Mouse (Mus musculus) heart, embryonic 10.5 days (tissue): ENCODE data around the gene Cenpi. TPM values are rescaled to one million over a fixed set of nuclear protein-coding genes. Genes with fewer than 3 reads are reported as not detected.
A peak's percentile ranks its signal among the peaks of the same experiment; 100 is the strongest.
"Not testable (repeated sequence)": the region's sequence is repeated elsewhere in the genome, so short reads cannot be mapped to it uniquely, and the experiment has no call there.

Experiments
- DNase-seq: peaks from one replicate; pipeline ENCODE4 v3.0.0-alpha.2; 2017; ENCODE audit warnings: low spot score
- H3K27ac ChIP-seq: fragments of 300-500 bp; sonication (generic); 2 replicates; pipeline ENCODE4 v1.5.1; 2016; ENCODE audit warnings: mild to moderate bottlenecking
- H3K27me3 ChIP-seq: fragments of 300-500 bp; sonication (generic); 2 replicates; pipeline ENCODE4 v1.6.1; 2016; ENCODE audit warnings: mild to moderate bottlenecking; ENCODE audit not compliant: poor library complexity, insufficient read depth, severe bottlenecking
- H3K36me3 ChIP-seq: fragments of 300-500 bp; sonication (generic); 2 replicates; pipeline ENCODE4 v1.6.1; 2016; ENCODE audit warnings: mild to moderate bottlenecking, moderate library complexity
- H3K4me1 ChIP-seq: fragments of 300-500 bp; sonication (generic); 2 replicates; pipeline ENCODE4 v1.6.1; 2016; ENCODE audit warnings: mild to moderate bottlenecking
- H3K4me3 ChIP-seq: fragments of 300-500 bp; sonication (generic); 2 replicates; pipeline ENCODE4 v1.5.1; 2016; ENCODE audit warnings: mild to moderate bottlenecking, moderate library complexity
- H3K9me3 ChIP-seq: fragments of 300-500 bp; sonication (generic); 2 replicates; pipeline ENCODE4 v1.6.1; 2016; ENCODE audit warnings: mild to moderate bottlenecking, moderate library complexity
- WGBS: fragments of 180-500 bp; shearing (Covaris S2); methylation state at CpG from one replicate; pipeline ENCODE4 v1.1.7; 2016; 5-methylcytosine and 5-hydroxymethylcytosine counted together
- polyA plus RNA-seq: library from polyadenylated mRNA; unstranded; fragments of >200 nt; fragmentation: Nextera tagmentation; extraction: Ambion mirVana; gene quantifications from 2 replicates; pipeline ENCODE4 v1.2.1, GENCODE M21; 2016

Gene Cenpi
- polyA plus RNA-seq, 1 experiment from 2014 or later = 33.0 TPM

DNA sequence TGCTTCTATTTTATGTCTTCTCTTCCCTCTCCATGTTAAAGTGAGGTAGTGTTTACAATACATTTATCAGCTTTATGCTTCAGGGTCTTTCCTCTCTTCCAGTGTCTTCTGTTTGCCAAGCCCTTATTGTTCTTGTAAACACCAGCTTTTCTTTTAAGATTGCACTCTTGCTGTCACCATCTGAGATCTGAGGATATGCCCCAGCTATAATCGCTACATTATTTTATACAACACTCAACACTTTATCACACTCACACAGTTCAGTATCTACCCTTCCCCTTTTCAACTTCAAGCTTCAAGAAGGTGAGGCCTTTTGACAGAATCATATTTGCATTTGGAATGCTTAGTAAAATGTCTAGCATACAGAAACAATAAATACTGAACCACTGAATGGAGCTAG is 4.6 kb upstream of the Cenpi start:
- Histone ChIP-seq H3K27ac (no peak overlapping the region), H3K27me3 (no peaks in the 10 kb centered on the region), H3K36me3 (no peaks in the 10 kb centered on the region), H3K4me3 (no peak overlapping the region), H3K9me3 (no peaks in the 10 kb centered on the region), H3K4me1 (no peaks in the 10 kb centered on the region)
- WGBS = 94% methylated on average over 1 of the region's 1 CpGs
- no peak for DNase-seq

- Histone ChIP-seq H3K4me1 (no peaks in the 10 kb centered on the region), H3K27me3 (no peaks in the 10 kb centered on the region), H3K36me3 (0 out of 2 replicates have a peak, but pooled peaks cover 4% of the 10 kb centered on the region), H3K9me3 (no peaks in the 10 kb centered on the region), H3K4me3 (peak overlapping the region; percentile 57), H3K27ac (peak overlapping the region; percentile 67)
- 17% methylated on average over 9 of the region's 9 CpGs for WGBS
- no peak for DNase-seq
Observed at GRCm38 (mm10) chrX:134308275-134308634, 371 bp downstream of the Cenpi start.

- H3K4me3 ChIP-seq, H3K27ac ChIP-seq, H3K4me1 ChIP-seq, H3K27me3 ChIP-seq, H3K9me3 ChIP-seq, DNase-seq, H3K36me3 ChIP-seq: not testable (repeated sequence)
- WGBS = 87% methylated on average over 7 of the region's 7 CpGs
Observed at GRCm38 (mm10) chrX:134311193-134311592, 3.3 kb downstream of the Cenpi start.

GRCm38 (mm10) chrX:134319153-134319932 is 11.5 kb downstream of the Cenpi start:
- DNase-seq = no peak
- WGBS = 77% methylated on average over 2 of the region's 2 CpGs
- Histone ChIP-seq H3K36me3 (peaks cover 29% of the 10 kb centered on the region; the same call in 1 of the 2 replicates), H3K4me1 (no peaks in the 10 kb centered on the region), H3K9me3 (no peaks in the 10 kb centered on the region), H3K27ac (no peak overlapping the region), H3K27me3 (no peaks in the 10 kb centered on the region), H3K4me3 (no peak overlapping the region)

GRCm38 (mm10) chrX:134333280-134333679 is 25.4 kb downstream of the Cenpi start:
- no peaks in the 10 kb centered on the region for H3K27me3 ChIP-seq
- no peaks in the 10 kb centered on the region for H3K4me1 ChIP-seq
- no peaks in the 10 kb centered on the region for H3K9me3 ChIP-seq
- H3K36me3 ChIP-seq = peaks cover 24% of the 10 kb centered on the region; the same call in 1 of the 2 replicates
- no peak overlapping the region for H3K27ac ChIP-seq
- no peak overlapping the region for H3K4me3 ChIP-seq
- WGBS = 78% methylated on average over 2 of the region's 2 CpGs
- no peak for DNase-seq

DNA sequence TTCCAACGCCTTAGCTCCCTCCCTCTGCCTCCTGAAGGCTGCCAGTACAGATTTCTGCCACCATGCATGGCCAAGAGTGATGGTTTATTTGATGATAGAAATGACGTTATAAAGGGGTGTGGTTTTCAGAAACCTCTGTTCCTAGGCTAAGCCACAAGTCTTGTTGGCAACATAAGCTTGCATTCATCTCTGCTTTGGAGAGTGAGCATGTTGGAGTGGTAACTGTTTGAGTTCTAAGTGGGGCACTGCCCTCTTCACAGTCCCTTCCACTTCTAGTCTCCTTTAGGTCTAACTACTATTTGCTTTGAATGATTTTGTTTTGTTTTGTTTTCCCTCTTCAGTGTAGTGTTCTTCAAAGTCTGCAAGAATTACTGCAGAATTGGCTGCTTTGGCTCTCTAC is 34.9 kb downstream of the Cenpi start:
- Histone ChIP-seq H3K9me3 (no peaks in the 10 kb centered on the region), H3K4me3 (no peak overlapping the region), H3K4me1 (no peaks in the 10 kb centered on the region), H3K27ac (no peak overlapping the region), H3K36me3 (peaks cover 10% of the 10 kb centered on the region; the same call in 1 of the 2 replicates), H3K27me3 (no peaks in the 10 kb centered on the region)
- no peak for DNase-seq
- WGBS = 80% methylated on average over 2 of the region's 2 CpGs

DNA sequence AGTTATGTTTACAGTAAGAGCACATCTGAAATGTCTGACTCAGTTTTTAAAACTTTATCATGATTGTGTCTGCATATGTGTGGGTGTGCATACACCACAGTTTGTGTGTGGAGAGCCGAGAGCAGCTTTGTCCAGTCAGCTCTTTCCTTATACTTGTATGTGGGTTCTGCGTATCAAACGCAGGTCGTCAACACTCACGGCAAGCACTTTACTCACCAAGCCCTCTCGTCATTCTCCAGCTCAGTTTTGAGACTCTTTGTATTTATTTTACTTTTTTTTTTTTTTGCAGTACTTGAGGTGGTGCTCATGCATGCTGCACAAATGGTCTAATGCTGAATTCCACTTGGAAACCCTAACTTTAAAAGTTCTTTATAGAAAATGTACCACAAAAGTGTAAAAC is 42.3 kb downstream of the Cenpi start:
- DNase-seq = no peak
- H3K27me3 ChIP-seq = no peaks in the 10 kb centered on the region
- no peak overlapping the region for H3K27ac ChIP-seq
- H3K4me3 ChIP-seq = no peak overlapping the region
- WGBS = 92% methylated on average over 6 of the region's 6 CpGs
- no peaks in the 10 kb centered on the region for H3K9me3 ChIP-seq
- H3K36me3 ChIP-seq = peaks cover 6% of the 10 kb centered on the region; the same call in 1 of the 2 replicates
- H3K4me1 ChIP-seq = no peaks in the 10 kb centered on the region

DNA sequence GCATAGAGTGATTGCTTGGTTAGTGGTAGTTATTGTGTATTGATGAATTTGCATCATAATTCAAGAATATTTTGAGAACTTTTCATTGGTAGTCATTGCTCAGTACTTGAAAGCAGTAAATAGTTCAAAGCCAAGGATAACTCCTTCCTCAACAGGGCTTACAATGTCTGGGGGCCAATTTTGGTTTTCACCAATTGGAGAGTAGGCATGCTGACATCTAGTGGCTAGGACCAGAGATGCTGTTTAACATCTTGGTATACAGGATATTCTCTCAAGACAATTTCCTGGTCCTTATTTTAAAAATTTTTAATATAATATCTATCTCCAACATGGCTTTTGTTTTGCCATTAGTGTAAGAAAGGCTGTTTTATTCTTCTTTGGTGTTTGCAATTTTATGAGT is 46.0 kb downstream of the Cenpi start:
- Histone ChIP-seq H3K36me3 (peaks cover 4% of the 10 kb centered on the region; the same call in 1 of the 2 replicates), H3K9me3 (no peaks in the 10 kb centered on the region), H3K27me3 (no peaks in the 10 kb centered on the region), H3K27ac (no peak overlapping the region), H3K4me3 (no peak overlapping the region), H3K4me1 (no peaks in the 10 kb centered on the region)
- DNase-seq = no peak

GRCm38 (mm10) chrX:134359336-134359735 is 51.5 kb downstream of the Cenpi start:
- DNase-seq = no peak
- Histone ChIP-seq H3K36me3 (peaks cover 14% of the 10 kb centered on the region; the same call in 1 of the 2 replicates), H3K4me1 (no peaks in the 10 kb centered on the region), H3K9me3 (no peaks in the 10 kb centered on the region), H3K27ac (no peak overlapping the region), H3K27me3 (no peaks in the 10 kb centered on the region), H3K4me3 (no peak overlapping the region)
- 74% methylated on average over 4 of the region's 4 CpGs for WGBS

- Histone ChIP-seq H3K36me3 (peaks cover 14% of the 10 kb centered on the region; the same call in 1 of the 2 replicates), H3K4me3 (no peak overlapping the region), H3K4me1 (no peaks in the 10 kb centered on the region), H3K27me3 (no peaks in the 10 kb centered on the region), H3K9me3 (no peaks in the 10 kb centered on the region), H3K27ac (no peak overlapping the region)
- DNase-seq = no peak
- WGBS = 82% methylated on average over 4 of the region's 4 CpGs
Observed at GRCm38 (mm10) chrX:134362156-134362555, 54.3 kb downstream of the Cenpi start.

- Histone ChIP-seq H3K4me3 (no peak overlapping the region), H3K4me1 (no peaks in the 10 kb centered on the region), H3K36me3 (peaks cover 14% of the 10 kb centered on the region; the same call in 1 of the 2 replicates), H3K9me3 (no peaks in the 10 kb centered on the region), H3K27me3 (no peaks in the 10 kb centered on the region), H3K27ac (no peak overlapping the region)
- WGBS = 70% methylated on average over 1 of the region's 1 CpGs
- no peak for DNase-seq
Observed at GRCm38 (mm10) chrX:134365421-134365820, 57.5 kb downstream of the Cenpi start.

- H3K9me3 ChIP-seq = no peaks in the 10 kb centered on the region
- no peak overlapping the region for H3K4me3 ChIP-seq
- no peak for DNase-seq
- 84% methylated on average over 3 of the region's 3 CpGs for WGBS
- H3K27ac ChIP-seq = no peak overlapping the region
- no peaks in the 10 kb centered on the region for H3K4me1 ChIP-seq
- H3K27me3 ChIP-seq = no peaks in the 10 kb centered on the region
- peaks cover 14% of the 10 kb centered on the region; the same call in 1 of the 2 replicates for H3K36me3 ChIP-seq
Observed at GRCm38 (mm10) chrX:134366547-134366946, 58.7 kb downstream of the Cenpi start.

DNA sequence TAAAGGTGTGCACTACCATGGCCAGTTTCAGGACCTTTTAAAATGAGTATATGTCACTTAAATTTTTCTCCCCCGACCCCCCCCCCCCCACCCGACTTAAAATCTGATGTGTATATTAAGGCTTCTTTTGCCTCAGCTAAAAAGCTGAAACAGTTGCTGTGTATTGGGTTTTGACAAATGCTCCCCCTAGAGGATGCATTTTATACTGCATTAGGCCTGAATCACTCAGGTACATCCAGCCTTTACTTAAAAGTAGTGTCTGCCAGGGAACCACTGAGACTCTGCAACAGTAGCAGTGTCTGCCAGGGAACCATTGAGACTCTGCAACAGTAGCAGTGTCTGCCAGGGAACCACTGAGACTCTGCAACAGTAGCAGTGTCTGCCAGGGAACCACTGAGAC is 63.4 kb downstream of the Cenpi start:
- Histone ChIP-seq H3K27me3 (no peaks in the 10 kb centered on the region), H3K27ac (no peak overlapping the region), H3K36me3 (no peaks in the 10 kb centered on the region), H3K4me1 (no peaks in the 10 kb centered on the region), H3K9me3 (no peaks in the 10 kb centered on the region), H3K4me3 (no peak overlapping the region)
- 11% methylated on average over 2 of the region's 2 CpGs for WGBS
- no peak for DNase-seq

DNA sequence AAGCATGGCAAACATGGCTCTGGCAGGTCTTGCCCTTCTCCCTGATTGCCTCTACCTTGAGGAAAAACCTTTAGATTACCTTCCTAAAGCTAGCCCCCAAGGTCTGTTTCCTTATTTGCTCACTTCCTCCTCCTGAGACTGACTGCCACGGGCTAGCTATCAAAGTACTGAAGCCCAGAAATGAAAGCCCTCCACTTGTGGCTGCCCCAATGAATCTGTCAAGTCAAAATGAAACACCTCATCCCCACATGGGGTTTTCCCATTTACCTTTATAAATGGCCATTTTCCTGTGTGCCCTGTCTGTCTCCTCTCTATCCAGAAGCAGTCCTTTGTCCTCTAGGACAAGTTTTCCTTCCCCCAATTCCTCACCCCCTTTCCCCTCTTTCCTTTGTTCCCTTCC is 66.3 kb downstream of the Cenpi start:
- Histone ChIP-seq H3K9me3 (no peaks in the 10 kb centered on the region), H3K27me3 (no peaks in the 10 kb centered on the region), H3K4me1 (no peaks in the 10 kb centered on the region), H3K36me3 (no peaks in the 10 kb centered on the region), H3K27ac (no peak overlapping the region), H3K4me3 (no peak overlapping the region)
- 60% methylated on average over 1 of the region's 1 CpGs for WGBS
- no peak for DNase-seq
